Mouse (Mus musculus) heart, adult 10 weeks (tissue): ENCODE results near the gene Olfr734. TPM values are rescaled to one million over a fixed set of nuclear protein-coding genes. Genes with fewer than 3 reads are reported as not detected.

Experiments used
- polyA plus RNA-seq: library from polyadenylated mRNA; stranded (reverse); fragments of 350-450 nt; fragmentation: Illumina TruSeq; extraction: RNeasy Lipid Tissue Mini Kit (QIAGEN cat#74804); gene quantifications from one replicate; pipeline ENCODE4 v1.2.3, GENCODE M21; 2014; ENCODE audit warnings: low read depth, low replicate concordance

Gene Olfr734
- polyA plus RNA-seq, result not detected

GRCm38 (mm10) chr14:50326661-50327060 lies at the start of gene Olfr734:
TSS of gene Olfr734 (minus strand) at chr14:50326761.

GRCm38 (mm10) chr14:50357593-50357992 lies 31.0 kb upstream of the Olfr734 start, which contains the start of gene Tlr11:
TSS of gene Tlr11 (plus strand) at chr14:50357914.

GRCm38 (mm10) chr14:50348796-50349195 lies 22.2 kb upstream of the Olfr734 start, which contains the start of gene Olfr735:
TSS of gene Olfr735 (minus strand) at chr14:50348872.

GRCm38 (mm10) chr14:50301422-50301821 lies 25.1 kb downstream of the Olfr734 start, which contains the start of gene Olfr733:
TSS of gene Olfr733 (minus strand) at chr14:50301522.

GRCm38 (mm10) chr14:50284106-50284505 lies 42.5 kb downstream of the Olfr734 start, which contains the start of gene Olfr732:
TSS of gene Olfr732 (minus strand) at chr14:50284206.

Other genes starting within 250 kb of the Olfr734 start
- gene Olfr726, start 235.8 kb downstream of the Olfr734 start, polyA plus RNA-seq, result not detected
- not detected for gene Olfr727, start 203.6 kb downstream of the Olfr734 start, polyA plus RNA-seq
- not detected for gene Olfr728, start 184.1 kb downstream of the Olfr734 start, polyA plus RNA-seq
- not detected for gene Olfr729, start 173.9 kb downstream of the Olfr734 start, polyA plus RNA-seq
- not detected for gene Olfr730, start 138.6 kb downstream of the Olfr734 start, polyA plus RNA-seq
- not detected for gene Olfr731, start 84.9 kb downstream of the Olfr734 start, polyA plus RNA-seq
- gene Olfr732, start 42.6 kb downstream of the Olfr734 start, polyA plus RNA-seq, result not detected
- not detected for gene Olfr733, start 25.2 kb downstream of the Olfr734 start, polyA plus RNA-seq
- not detected for gene Olfr735, start 22.1 kb upstream of the Olfr734 start, polyA plus RNA-seq
- gene Tlr11, start 31.2 kb upstream of the Olfr734 start, polyA plus RNA-seq, result not detected
- not detected for gene Olfr736, start 54.4 kb upstream of the Olfr734 start, polyA plus RNA-seq
- not detected for gene Olfr738, start 80.8 kb upstream of the Olfr734 start, polyA plus RNA-seq
- not detected for gene Olfr739, start 91.9 kb upstream of the Olfr734 start, polyA plus RNA-seq
- gene Olfr740, start 118.8 kb upstream of the Olfr734 start, polyA plus RNA-seq, result not detected
- not detected for gene Olfr741, start 146.0 kb upstream of the Olfr734 start, polyA plus RNA-seq
- not detected for gene Olfr742, start 176.8 kb upstream of the Olfr734 start, polyA plus RNA-seq
- gene Olfr743, start 195.1 kb upstream of the Olfr734 start, polyA plus RNA-seq, result not detected